Mouse (Mus musculus) stomach, postnatal 0 days (tissue): ENCODE data around the gene Igfbp1. TPM values are rescaled to one million over a fixed set of nuclear protein-coding genes. Genes with fewer than 3 reads are reported as not detected.

Experiments used
- ATAC-seq: fragments of 200-750 bp; cut with Nextera tagmentation; 2 replicates; pipeline ENCODE4 v1.8.0; 2017; ENCODE audit not compliant: low FRiP score, low TSS enrichment
- DNase-seq: peaks from one replicate; pipeline ENCODE4 v3.0.0-alpha.2; 2016; ENCODE audit warnings: low spot score
- H3K27ac ChIP-seq: fragments of 300-500 bp; sonication (generic); replicated peaks from 2 replicates; pipeline ENCODE4 v1.5.1; 2014; ENCODE audit warnings: mild to moderate bottlenecking, control low read depth
- H3K27me3 ChIP-seq: fragments of 300-500 bp; sonication (generic); 2 replicates; pipeline ENCODE4 v1.6.1; 2014; ENCODE audit warnings: low read length; ENCODE audit not compliant: control insufficient read depth, insufficient read depth
- H3K36me3 ChIP-seq: fragments of 300-500 bp; sonication (generic); 2 replicates; pipeline ENCODE4 v1.6.1; 2014; ENCODE audit warnings: low read length, mixed read lengths; ENCODE audit not compliant: control insufficient read depth, insufficient read depth
- H3K4me1 ChIP-seq: fragments of 300-500 bp; sonication (generic); replicated peaks from 2 replicates; pipeline ENCODE4 v1.6.1; 2014; ENCODE audit warnings: antibody characterized with exemption; ENCODE audit not compliant: control insufficient read depth, insufficient read depth
- H3K4me2 ChIP-seq: fragments of 300-500 bp; sonication (generic); replicated peaks from 2 replicates; pipeline ENCODE4 v1.6.1; 2014; ENCODE audit warnings: low read depth, mild to moderate bottlenecking, control low read depth, moderate library complexity
- H3K4me3 ChIP-seq: fragments of 300-500 bp; sonication (generic); 2 replicates; pipeline ENCODE4 v1.5.1; 2014; ENCODE audit warnings: low read depth, low read length, control low read depth
- H3K9ac ChIP-seq: fragments of 300-500 bp; sonication (generic); 2 replicates; pipeline ENCODE4 v1.6.1; 2014; ENCODE audit warnings: mild to moderate bottlenecking, low read length, control low read depth, mixed read lengths
- H3K9me3 ChIP-seq: fragments of 300-500 bp; sonication (generic); 2 replicates; pipeline ENCODE4 v1.6.1; 2016; ENCODE audit warnings: low read length; ENCODE audit not compliant: control insufficient read depth
- CTCF ChIP-seq: IDR thresholded peaks from 2 replicates; pipeline ENCODE4 v1.5.1; 2016; ENCODE audit warnings: antibody characterized with exemption, low read depth, mild to moderate bottlenecking, moderate library complexity
- EP300 ChIP-seq: optimal IDR thresholded peaks from 2 replicates; pipeline ENCODE3; 2016; ENCODE audit warnings: antibody characterized with exemption
- WGBS: fragments of 180-500 bp; shearing (Covaris S2); extraction: QIAGEN DNeasy Blood & Tissue Kit; methylation state at CpG from one replicate; pipeline ENCODE4 v1.1.7; 2014; 5-methylcytosine and 5-hydroxymethylcytosine counted together
- polyA plus RNA-seq: library from polyadenylated mRNA; unstranded; fragments of >200 nt; fragmentation: Nextera tagmentation; extraction: Ambion mirVana; gene quantifications from 2 replicates; pipeline ENCODE4 v1.2.1, GENCODE M21; 2015

Igfbp1 gene
- polyA plus RNA-seq, result 2.3 and 4.5 TPM in 2 replicates

GRCm38 (mm10) chr11:7197491-7197941 is at the start of gene Igfbp1:
TSS of gene Igfbp1 (plus strand) at chr11:7197782.
- H3K4me3 ChIP-seq, result no peak within 1 kb of the TSS
- WGBS, result 53% methylated on average over 12 of the region's 12 CpGs
- no peak within 1 kb of the TSS for H3K4me2 ChIP-seq
- H3K27ac ChIP-seq, result no peak within 1 kb of the TSS
- no peaks in the 10 kb centered on the region for H3K36me3 ChIP-seq
- TF ChIP-seq EP300 (no peak), CTCF (no peak)
- no peaks in the 10 kb centered on the region for H3K27me3 ChIP-seq
- ATAC-seq (peak; percentile 59), DNase-seq (peak; percentile 40)
- no peak within 1 kb of the TSS for H3K9ac ChIP-seq
- no peaks in the 10 kb centered on the region for H3K4me1 ChIP-seq
- H3K9me3 ChIP-seq, result no peaks in the 10 kb centered on the region

- Histone ChIP-seq H3K36me3 (no peaks in the 10 kb centered on the region), H3K27ac (no peak overlapping the region), H3K4me2 (no peak overlapping the region), H3K9me3 (no peaks in the 10 kb centered on the region), H3K4me3 (no peak overlapping the region), H3K27me3 (no peaks in the 10 kb centered on the region), H3K9ac (no peak overlapping the region), H3K4me1 (no peaks in the 10 kb centered on the region)
- DNase-seq (no peak), ATAC-seq (no peak)
- TF ChIP-seq EP300, result no peak
- WGBS, result 87% methylated on average over 7 of the region's 7 CpGs
Measured at GRCm38 (mm10) chr11:7147945-7148344, 49.6 kb upstream of the Igfbp1 start.

- no peaks in the 10 kb centered on the region for H3K4me1 ChIP-seq
- 58% methylated on average over 7 of the region's 7 CpGs for WGBS
- no peak overlapping the region for H3K9ac ChIP-seq
- TF ChIP-seq EP300, result no peak
- no peak for TF ChIP-seq CTCF
- H3K27me3 ChIP-seq, result no peaks in the 10 kb centered on the region
- no peak overlapping the region for H3K4me2 ChIP-seq
- no peak overlapping the region for H3K27ac ChIP-seq
- H3K4me3 ChIP-seq, result no peak overlapping the region
- no peaks in the 10 kb centered on the region for H3K36me3 ChIP-seq
- no peaks in the 10 kb centered on the region for H3K9me3 ChIP-seq
- DNase-seq, result no peak
- no peak for ATAC-seq
Measured at GRCm38 (mm10) chr11:7149471-7149870, 48.1 kb upstream of the Igfbp1 start.

- no peak overlapping the region for H3K4me3 ChIP-seq
- H3K27ac ChIP-seq, result no peak overlapping the region
- no peaks in the 10 kb centered on the region for H3K4me1 ChIP-seq
- H3K36me3 ChIP-seq, result no peaks in the 10 kb centered on the region
- DNase-seq, result no peak
- no peak for ATAC-seq
- no peak overlapping the region for H3K9ac ChIP-seq
- no peaks in the 10 kb centered on the region for H3K9me3 ChIP-seq
- H3K4me2 ChIP-seq, result no peak overlapping the region
- no peaks in the 10 kb centered on the region for H3K27me3 ChIP-seq
- no peak for TF ChIP-seq CTCF
- TF ChIP-seq EP300, result no peak
- 89% methylated on average over 8 of the region's 8 CpGs for WGBS
Measured at GRCm38 (mm10) chr11:7150511-7150910, 47.1 kb upstream of the Igfbp1 start.

- whole genome bisulfite sequencing, result 91% methylated on average over 12 of the region's 12 CpGs
- H3K9ac ChIP-seq, result no peak overlapping the region
- no peak overlapping the region for H3K4me3 ChIP-seq
- no peak overlapping the region for H3K27ac ChIP-seq
- no peak for DNase-seq
- H3K9me3 ChIP-seq, result no peaks in the 10 kb centered on the region
- no peak for ATAC-seq
- no peaks in the 10 kb centered on the region for H3K27me3 ChIP-seq
- H3K4me1 ChIP-seq, result no peaks in the 10 kb centered on the region
- no peak overlapping the region for H3K4me2 ChIP-seq
- TF ChIP-seq EP300, result no peak
- no peak for TF ChIP-seq CTCF
- H3K36me3 ChIP-seq, result no peaks in the 10 kb centered on the region
Measured at GRCm38 (mm10) chr11:7152371-7152770, 45.2 kb upstream of the Igfbp1 start.

GRCm38 (mm10) chr11:7153081-7153480 is 44.5 kb upstream of the Igfbp1 start:
- Histone ChIP-seq H3K4me1 (no peaks in the 10 kb centered on the region), H3K4me2 (no peak overlapping the region), H3K9ac (no peak overlapping the region), H3K4me3 (no peak overlapping the region), H3K27ac (no peak overlapping the region), H3K9me3 (no peaks in the 10 kb centered on the region), H3K27me3 (no peaks in the 10 kb centered on the region), H3K36me3 (no peaks in the 10 kb centered on the region)
- no peak for ATAC-seq
- TF ChIP-seq CTCF, result no peak
- no peak for TF ChIP-seq EP300
- WGBS, result 67% methylated on average over 8 of the region's 8 CpGs
- no peak for DNase-seq
